Mouse (Mus musculus) CD4-positive, CD25-positive, alpha-beta regulatory T cell, adult 4 months (primary cell): ENCODE measurements around the gene Ppp2r5d. TPM values are rescaled to one million over a fixed set of nuclear protein-coding genes. Genes with fewer than 3 reads are reported as not detected.
A peak's percentile ranks its signal among the peaks of the same experiment; 100 is the strongest.

Experiments used
- ATAC-seq: one replicate; pipeline ENCODE4 v1.8.0; 2017
- polyA plus RNA-seq, 2 experiments: library from polyadenylated mRNA; unstranded; fragments of 100-300 nt; shearing (Covaris generic); gene quantifications; one replicate each; pipeline ENCODE4 v1.2.1; 2017

The Ppp2r5d gene
- polyA plus RNA-seq, 2 experiments from 2014 or later = 19.7 to 31.4 TPM

DNA sequence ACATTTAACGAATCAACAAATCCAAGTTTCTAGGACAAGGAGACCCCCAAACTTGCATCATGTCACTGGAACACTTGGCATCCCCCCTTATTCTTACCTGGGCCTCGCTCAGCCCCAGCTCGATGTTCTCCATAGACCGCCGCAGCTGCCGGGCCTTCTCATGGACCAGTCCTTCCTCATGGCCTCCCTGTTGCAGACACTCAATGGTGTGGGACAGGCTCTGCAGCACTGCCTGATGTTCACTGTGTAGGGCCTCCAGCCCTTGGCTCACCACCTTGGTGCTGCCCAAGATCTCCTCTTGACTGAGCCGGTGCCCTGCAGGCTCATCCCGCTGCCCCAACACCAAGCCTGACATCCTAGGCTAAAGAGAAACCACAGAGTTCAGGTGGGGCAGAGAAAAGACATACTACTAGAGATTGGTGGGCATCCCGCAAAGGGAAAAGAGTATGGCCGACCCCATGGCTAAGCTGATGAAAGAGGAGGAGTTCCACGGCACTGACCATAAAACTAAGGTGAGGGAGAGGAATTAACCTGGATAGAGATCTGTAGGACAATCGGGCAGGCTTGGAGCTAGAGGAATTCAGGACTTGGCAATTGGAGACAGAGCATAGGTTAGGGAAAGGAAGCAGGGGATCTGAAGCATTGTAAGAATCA lies 60.6 kb downstream of the Ppp2r5d start:
- ATAC-seq = no peak

DNA sequence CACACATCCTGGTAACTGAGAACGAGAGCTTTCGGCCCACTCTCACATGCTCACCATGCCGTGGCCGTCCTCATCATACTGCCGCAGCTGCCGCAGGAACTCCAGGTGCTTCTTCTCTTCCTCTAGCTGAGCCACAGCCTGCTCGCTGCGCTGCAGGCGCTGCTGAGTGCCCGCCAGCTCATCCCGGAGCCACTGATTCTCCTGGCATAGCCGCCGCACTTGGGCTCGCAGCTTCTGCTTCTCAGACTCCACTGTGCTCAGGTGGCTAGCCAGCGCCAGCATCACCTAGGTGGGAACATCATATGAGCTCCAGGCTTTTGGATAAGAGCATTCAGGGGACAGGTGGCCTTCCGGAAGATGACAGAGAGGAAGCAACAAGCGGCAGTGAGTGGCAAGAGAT lies 62.9 kb downstream of the Ppp2r5d start:
- no peak for ATAC-seq

DNA sequence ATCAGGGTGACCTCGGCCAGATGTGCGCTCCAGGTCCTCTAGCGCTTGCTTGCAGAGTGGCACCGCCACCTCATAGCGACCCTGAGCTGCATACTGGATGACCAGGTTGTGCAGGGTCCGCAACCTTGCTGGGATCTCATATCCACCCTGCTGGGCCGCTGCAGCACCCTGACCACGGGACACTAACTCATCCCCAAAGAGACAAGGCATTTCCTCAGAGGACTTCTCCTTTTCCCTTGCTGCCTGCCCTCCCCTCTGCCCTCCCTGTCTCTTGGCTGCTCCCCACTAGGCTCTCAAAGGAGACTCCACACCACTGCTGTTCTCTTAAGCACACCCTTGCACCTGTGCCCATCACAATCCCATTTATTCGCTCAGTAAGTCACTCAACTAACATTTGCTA lies 65.0 kb downstream of the Ppp2r5d start:
- ATAC-seq = no peak

DNA sequence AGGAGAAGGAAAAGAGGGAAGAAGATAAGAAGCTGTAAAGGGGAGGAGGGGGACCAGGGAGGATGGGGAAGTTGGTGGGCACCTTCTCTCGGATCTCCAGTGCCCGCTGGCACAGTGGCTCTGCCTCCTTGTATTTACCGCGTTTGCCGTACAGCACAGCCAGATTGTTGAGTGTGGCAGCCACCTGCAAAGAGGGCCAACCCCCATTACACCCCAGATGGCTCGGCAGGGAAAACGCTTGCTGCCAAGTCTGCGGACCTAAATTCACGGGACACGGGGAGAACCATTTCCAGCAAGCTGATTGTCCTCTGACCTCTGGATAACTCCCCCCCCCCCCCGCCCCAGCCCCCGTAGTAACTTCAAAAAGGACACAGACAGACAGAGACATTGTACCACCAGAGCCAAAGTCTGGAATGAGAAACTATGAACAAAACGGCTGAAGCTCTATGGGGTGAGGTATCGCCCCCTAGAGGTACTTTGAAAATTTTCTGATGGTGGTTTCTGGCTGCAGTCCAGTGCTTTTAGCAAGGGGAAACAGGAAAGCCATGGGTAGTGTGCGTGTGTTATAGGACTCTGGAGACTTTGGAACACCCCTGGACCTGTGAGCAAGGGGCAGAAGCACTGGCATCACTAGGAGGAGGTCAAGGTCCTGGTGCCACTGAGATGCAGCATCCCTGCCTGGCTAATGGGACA lies 67.9 kb downstream of the Ppp2r5d start:
- peak; percentile 57 for ATAC-seq

Other genes with a start within 250 kb of the Ppp2r5d start
- gene Ttbk1, start 217.4 kb downstream of the Ppp2r5d start, polyA plus RNA-seq = under 1 TPM; 0.24 to 0.55 TPM
- 1 to 10 TPM; 6.4 to 6.9 TPM for gene Dnph1, start 208.4 kb downstream of the Ppp2r5d start, polyA plus RNA-seq
- 1 to 10 TPM; 4.2 to 5.6 TPM for gene Cul9, start 158.7 kb downstream of the Ppp2r5d start, polyA plus RNA-seq
- gene Srf, start 148.9 kb downstream of the Ppp2r5d start, polyA plus RNA-seq = 1 to 10 TPM; 7.3 to 8.2 TPM
- not detected for gene Ptk7, start 75.6 kb downstream of the Ppp2r5d start, polyA plus RNA-seq
- 10 to 100 TPM; 13.6 to 14.7 TPM for gene Klc4, start 59.1 kb downstream of the Ppp2r5d start, polyA plus RNA-seq
- gene Mrpl2, start 58.9 kb downstream of the Ppp2r5d start, polyA plus RNA-seq = 10 to 100 TPM; 57.0 to 65.9 TPM
- 1 to 10 TPM; 3.3 to 5.9 TPM for gene Cul7, start 54.8 kb downstream of the Ppp2r5d start, polyA plus RNA-seq
- gene Rrp36, start 30.8 kb downstream of the Ppp2r5d start, polyA plus RNA-seq = 10 to 100 TPM; 47.2 to 62.6 TPM
- gene Mea1, start 26.3 kb downstream of the Ppp2r5d start, polyA plus RNA-seq = 100 to 1,000 TPM; 185 to 202 TPM
- 10 to 100 TPM; 22.1 to 25.8 TPM for gene Klhdc3, start 24.2 kb downstream of the Ppp2r5d start, polyA plus RNA-seq
- gene Pex6, start 6.4 kb upstream of the Ppp2r5d start, polyA plus RNA-seq = 1 to 10 TPM; 5.0 to 7.2 TPM
- gene Gnmt, start 24.1 kb upstream of the Ppp2r5d start, polyA plus RNA-seq = not detected
- gene Cnpy3, start 47.1 kb upstream of the Ppp2r5d start, polyA plus RNA-seq = 10 to 100 TPM; 24.4 to 25.5 TPM
- under 1 TPM in 1 of 2 experiments, not detected in 1; 0.49 TPM for gene Ptcra, start 58.6 kb upstream of the Ppp2r5d start, polyA plus RNA-seq
- gene 2310039H08Rik, start 67.5 kb upstream of the Ppp2r5d start, polyA plus RNA-seq = 10 to 100 TPM; 16.1 to 18.9 TPM
- gene Rpl7l1, start 77.6 kb upstream of the Ppp2r5d start, polyA plus RNA-seq = 100 to 1,000 TPM; 159 to 205 TPM
- 10 to 100 TPM; 10.8 to 11.9 TPM for gene Bicral, start 153.4 kb upstream of the Ppp2r5d start, polyA plus RNA-seq
- 1 to 10 TPM; 8.4 to 9.1 TPM for gene Tbcc, start 185.6 kb upstream of the Ppp2r5d start, polyA plus RNA-seq
- not detected for gene Prph2, start 205.3 kb upstream of the Ppp2r5d start, polyA plus RNA-seq